Mouse (Mus musculus) small intestine, adult 2 months (tissue): Measurements from ENCODE around the gene Rhobtb1.

Experiments used
- CTCF ChIP-seq: fragments of 200-500 bp; IDR thresholded peaks from 2 replicates; pipeline ENCODE4 v1.5.1; 2012; ENCODE audit warnings: low read depth, mild to moderate bottlenecking, control low read depth, inconsistent platforms, low read length, moderate library complexity, mixed read lengths; ENCODE audit not compliant: insufficient replicate concordance, insufficient read length; ENCODE audit errors: extremely low read depth
- POLR2A ChIP-seq: fragments of 200-500 bp; IDR thresholded peaks from 2 replicates; pipeline ENCODE4 v1.6.1; 2012; ENCODE audit warnings: low read depth, mild to moderate bottlenecking, control low read depth, inconsistent platforms, low read length, moderate library complexity

GRCm38 (mm10) chr10:69107253-69107652, 44.0 kb upstream of the Rhobtb1 start:
- TF ChIP-seq CTCF (no peak), POLR2A (no peak)
